8 mouse cellular contexts compared by ENCODE assay signal in genomic region chr7:24481474-24482207, GRCm38 (mm10). TPM values are rescaled to one million over a fixed set of nuclear protein-coding genes. Genes with fewer than 3 reads are reported as not detected.
DNase-seq lines count a peak whose midpoint lies in the region; ATAC-seq lines count a peak whose summit lies in the region.

TSS of gene Cadm4 (plus strand) at chr7:24482023.

- peak within 1 kb of the TSS; percentile 67 for H3K4me3 ChIP-seq in intestine, embryonic 16.5 days (ENCODE audit: low read length)
- peak within 1 kb of the TSS; percentile 84 for H3K4me3 ChIP-seq in midbrain, embryonic 11.5 days (ENCODE audit: low read depth, low read length)

- intact Hi-C loops in left cerebral cortex, postnatal 4 days (cut with DNase I), result no loop called here

- H3K9me3 ChIP-seq in intestine, embryonic 16.5 days (ENCODE audit: control insufficient read depth, low read length), result 0 out of 2 replicates have a peak, but pooled peaks cover 6% of the 10 kb centered on the region
- H3K9me3 ChIP-seq in midbrain, embryonic 11.5 days (ENCODE audit: control insufficient read depth, low read length), result no peaks in the 10 kb centered on the region

- peak within 1 kb of the TSS; percentile 70 for H3K9ac ChIP-seq in intestine, embryonic 16.5 days (ENCODE audit: low read depth, low read length)
- peak within 1 kb of the TSS; percentile 90 for H3K9ac ChIP-seq in midbrain, embryonic 11.5 days (ENCODE audit: low read length)

- peak; percentile 87 for ATAC-seq in intestine, embryonic 16.5 days
- ATAC-seq in midbrain, embryonic 11.5 days (ENCODE audit: low FRiP score), result peak; percentile 88
- no peak; the same call in 1 of the 2 replicates for ATAC-seq in erythroid progenitor cell, adult 5-6 weeks (replicated peaks; ENCODE audit: low FRiP score, poor library complexity, severe bottlenecking)

- H3K27me3 ChIP-seq in intestine, embryonic 16.5 days (replicated peaks; ENCODE audit: control insufficient read depth, insufficient read depth, low read length), result peaks cover 7% of the 10 kb centered on the region; the same call in 1 of the 2 replicates
- H3K27me3 ChIP-seq in midbrain, embryonic 11.5 days (ENCODE audit: control insufficient read depth, insufficient read depth, low read length), result peaks cover 7% of the 10 kb centered on the region

- H3K27ac ChIP-seq in intestine, embryonic 16.5 days (ENCODE audit: low read length), result no peak within 1 kb of the TSS
- no peak within 1 kb of the TSS; the same call in 1 of the 2 replicates for H3K27ac ChIP-seq in midbrain, embryonic 11.5 days (ENCODE audit: low read depth, low read length)

- DNase-seq in adrenal gland, adult 8-10 months, result peak; percentile 60
- DNase-seq in embryo, embryonic 11.5 days (ENCODE audit: low read depth, low spot score), result peak; percentile 84
- DNase-seq in gastrocnemius, postnatal 4 days (ENCODE audit: low spot score in 2 of 2), result peak; percentile 61 to 73
- peak; percentile 94 for DNase-seq in left cerebral cortex, postnatal 4 days
- peak; percentile 100 for DNase-seq in midbrain, embryonic 11.5 days (ENCODE audit: low spot score, missing footprints)
- peak; percentile 68 for DNase-seq in spleen, adult 12 weeks (ENCODE audit: low spot score)

- peak within 1 kb of the TSS; percentile 98 for H3K4me2 ChIP-seq in intestine, embryonic 16.5 days (ENCODE audit: low read depth, low read length)
- peak within 1 kb of the TSS; percentile 95 for H3K4me2 ChIP-seq in midbrain, embryonic 11.5 days

- H3K4me1 ChIP-seq in intestine, embryonic 16.5 days (ENCODE audit: control insufficient read depth, insufficient read depth, low read length), result peaks cover 13% of the 10 kb centered on the region
- peaks cover 22% of the 10 kb centered on the region for H3K4me1 ChIP-seq in midbrain, embryonic 11.5 days (ENCODE audit: control insufficient read depth, insufficient read depth, low read length)

- no peaks in the 10 kb centered on the region for H3K36me3 ChIP-seq in intestine, embryonic 16.5 days (ENCODE audit: control insufficient read depth, insufficient read depth, low read length)
- no peaks in the 10 kb centered on the region for H3K36me3 ChIP-seq in midbrain, embryonic 11.5 days (ENCODE audit: control insufficient read depth, insufficient read depth, low read length)

- WGBS in intestine, embryonic 16.5 days, result 2% methylated on average over 68 of the region's 83 CpGs
- under 1% methylated on average over 67 of the region's 83 CpGs for WGBS in midbrain, embryonic 11.5 days

RNA-seq across cellular contexts. Expression of gene Cadm4, which starts in this region (rescaled TPM):
- 1 to 10 TPM; 3.1 to 4.7 (median 4.1) TPM for total RNA-seq in adrenal gland, adult 8-10 months (2022)
- total RNA-seq in gastrocnemius, postnatal 4 days (2021), result 10 to 100 TPM; 18.6 to 21.3 TPM
- polyA plus RNA-seq in intestine, embryonic 16.5 days (2015; fragmentation: Nextera tagmentation; extraction: Ambion mirVana), result 1.2 and 1.5 TPM in 2 replicates
- total RNA-seq in left cerebral cortex, postnatal 4 days (2021), result 100 to 1,000 TPM; 332 to 353 TPM
- polyA plus RNA-seq in midbrain, embryonic 11.5 days (2014; fragmentation: Nextera tagmentation; extraction: Ambion mirVana), result 6.6 and 6.7 TPM in 2 replicates
- total RNA-seq in erythroid progenitor cell, adult 5-6 weeks (2015; ENCODE audit: low replicate concordance), result not detected in 2 replicates
- not detected in 2 replicates for total RNA-seq in erythroid progenitor cell, adult 5-6 weeks (2017; ENCODE audit: low replicate concordance)

Comparison
In these comparisons a context has a peak if more than half of its experiments do, and no peak if none do; other contexts are left out.
1. RNA of gene Cadm4 (total RNA-seq): 332 to 353 TPM in left cerebral cortex, postnatal 4 days; 18.6 to 21.3 TPM in gastrocnemius, postnatal 4 days, 3.1 to 4.7 TPM in adrenal gland, adult 8-10 months and not detected in erythroid progenitor cell, adult 5-6 weeks; every median in the first group is over 10 times any median in the second.
2. Peak in every context shown above with its lines, with median percentiles within 50 percentile points of each other: DNase-seq.